Mouse (Mus musculus): ENCODE measurements around the gene Rhox4f. TPM values are rescaled to one million over a fixed set of nuclear protein-coding genes. Genes with fewer than 3 reads are reported as not detected.
"Not testable (repeated sequence)": the region's sequence is repeated elsewhere in the genome, so short reads cannot be mapped to it uniquely, and the experiment has no call there.

Gene Rhox4f
- not detected in 2 replicates for polyA plus RNA-seq (2015; fragmentation: Nextera tagmentation; extraction: Ambion mirVana)

DNA sequence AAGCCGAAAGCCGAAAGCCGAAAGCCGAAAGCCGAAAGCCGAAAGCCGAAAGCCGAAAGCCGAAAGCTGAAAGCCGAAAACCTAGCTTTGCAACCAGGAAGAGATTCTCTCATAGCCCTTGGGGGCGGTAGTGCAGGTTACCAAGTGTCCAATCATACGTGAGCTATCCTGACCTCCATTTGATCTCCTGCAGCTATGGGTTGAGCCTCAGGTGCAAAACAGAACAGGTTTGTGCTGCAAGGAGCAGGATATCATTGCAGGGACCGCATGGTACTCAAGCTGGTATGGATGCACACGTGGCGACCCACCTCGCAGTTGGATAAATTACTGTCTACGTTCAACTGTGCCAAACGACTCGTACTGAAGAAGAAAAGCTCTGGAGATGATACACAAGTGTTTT is at the start of gene Rhox4f:
Rhox4f (minus strand) TSS at position 101 of the 400 bp plus-strand sequence.
- not testable (repeated sequence) for H3K27me3 ChIP-seq (ENCODE audit: control insufficient read depth, insufficient read depth, low read length); H3K9ac ChIP-seq (ENCODE audit: low read length); ATAC-seq (replicated peaks; ENCODE audit: extremely low read depth, insufficient read depth, low FRiP score); H3K4me1 ChIP-seq (ENCODE audit: control insufficient read depth, insufficient read depth, low read length); H3K4me2 ChIP-seq (ENCODE audit: low read depth, low read length); H3K27ac ChIP-seq (ENCODE audit: low read length); H3K9me3 ChIP-seq (replicated peaks; ENCODE audit: control insufficient read depth, low read length); H3K4me3 ChIP-seq (ENCODE audit: low read length); H3K36me3 ChIP-seq (ENCODE audit: control insufficient read depth, insufficient read depth)
- 92% methylated on average over 11 of the region's 19 CpGs for WGBS

DNA sequence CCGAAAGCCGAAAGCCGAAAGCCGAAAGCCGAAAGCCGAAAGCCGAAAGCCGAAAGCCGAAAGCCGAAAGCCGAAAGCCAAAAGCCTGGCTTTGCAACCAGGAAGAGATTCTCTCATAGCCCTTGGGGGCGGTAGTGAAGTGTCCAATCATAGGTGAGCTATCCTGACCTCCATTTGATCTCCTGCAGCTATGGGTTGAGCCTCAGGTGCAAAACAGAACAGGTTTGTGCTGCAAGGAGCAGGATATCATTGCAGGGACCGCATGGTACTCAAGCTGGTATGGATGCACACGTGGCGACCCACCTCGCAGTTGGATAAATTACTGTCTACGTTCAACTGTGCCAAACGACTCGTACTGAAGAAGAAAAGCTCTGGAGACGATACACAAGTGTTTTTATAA is 43.7 kb upstream of the Rhox4f start, which contains the start of gene Rhox4g:
Rhox4g (minus strand) TSS at position 101 of the 400 bp plus-strand sequence.
- 79% methylated on average over 15 of the region's 20 CpGs for WGBS
- not testable (repeated sequence) for ATAC-seq (replicated peaks; ENCODE audit: extremely low read depth, insufficient read depth, low FRiP score); H3K27ac ChIP-seq (ENCODE audit: low read length); H3K27me3 ChIP-seq (ENCODE audit: control insufficient read depth, insufficient read depth, low read length); H3K36me3 ChIP-seq (ENCODE audit: control insufficient read depth, insufficient read depth); H3K9me3 ChIP-seq (replicated peaks; ENCODE audit: control insufficient read depth, low read length); H3K9ac ChIP-seq (ENCODE audit: low read length); H3K4me1 ChIP-seq (ENCODE audit: control insufficient read depth, insufficient read depth, low read length); H3K4me2 ChIP-seq (ENCODE audit: low read depth, low read length); H3K4me3 ChIP-seq (ENCODE audit: low read length)

DNA sequence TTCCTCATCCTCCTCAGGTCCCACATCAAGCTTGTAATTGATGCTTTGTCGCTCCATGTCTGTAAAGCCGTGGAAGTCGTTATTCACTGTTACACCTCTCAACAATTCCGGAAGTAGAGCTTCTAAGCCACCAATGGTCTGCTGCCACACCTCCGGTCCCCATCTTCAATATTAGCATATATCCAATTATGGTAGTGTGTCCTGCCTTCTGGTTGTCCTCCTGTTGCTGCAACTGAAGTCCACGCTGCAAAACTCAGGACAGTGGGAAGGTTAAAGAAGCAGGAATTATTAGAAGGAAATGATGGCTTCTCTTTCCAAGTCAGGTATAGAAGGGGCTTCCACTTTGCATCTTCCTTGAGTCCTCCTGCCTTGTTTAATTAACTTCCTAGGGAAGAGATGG is 35.9 kb upstream of the Rhox4f start, which contains the start of gene Rhox2g:
Rhox2g (minus strand) TSS at position 101 of the 400 bp plus-strand sequence.
- H3K4me2 ChIP-seq (ENCODE audit: low read depth, low read length), result not testable (repeated sequence)

DNA sequence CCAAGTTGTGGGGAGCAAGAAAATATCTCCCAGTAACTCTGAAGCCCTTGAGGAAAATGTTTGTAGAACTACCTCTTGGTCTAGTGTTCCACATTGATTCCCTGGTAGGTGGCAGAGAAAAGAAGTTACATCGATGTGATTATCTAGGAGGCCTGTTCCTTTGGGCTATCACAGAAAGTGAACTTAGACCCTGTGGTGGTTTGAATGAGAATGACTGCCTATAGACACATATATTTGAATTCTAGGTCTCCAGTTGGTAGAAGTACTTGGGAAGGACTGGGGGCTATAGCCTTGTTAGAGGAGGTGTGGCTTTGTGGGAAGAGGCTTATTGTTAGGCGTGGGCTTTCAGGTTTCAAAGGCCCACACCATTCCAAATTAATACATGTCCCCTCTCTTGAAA is 21.0 kb upstream of the Rhox4f start, which contains the start of gene Rhox3g:
Rhox3g (minus strand) TSS at position 101 of the 400 bp plus-strand sequence.
- not testable (repeated sequence) for H3K9ac ChIP-seq (ENCODE audit: low read length); H3K9me3 ChIP-seq (replicated peaks; ENCODE audit: control insufficient read depth, low read length); H3K4me3 ChIP-seq (ENCODE audit: low read length); ATAC-seq (replicated peaks; ENCODE audit: extremely low read depth, insufficient read depth, low FRiP score); H3K36me3 ChIP-seq (ENCODE audit: control insufficient read depth, insufficient read depth); H3K4me2 ChIP-seq (ENCODE audit: low read depth, low read length); H3K27me3 ChIP-seq (ENCODE audit: control insufficient read depth, insufficient read depth, low read length); H3K27ac ChIP-seq (ENCODE audit: low read length); H3K4me1 ChIP-seq (ENCODE audit: control insufficient read depth, insufficient read depth, low read length)
- 85% methylated on average over 2 of the region's 2 CpGs for WGBS

More for the DNA sequence above, 35.9 kb upstream of the Rhox4f start, which contains the start of gene Rhox2g:
- not testable (repeated sequence) for H3K27ac ChIP-seq (ENCODE audit: low read length); H3K27me3 ChIP-seq (ENCODE audit: control insufficient read depth, insufficient read depth, low read length); H3K4me1 ChIP-seq (ENCODE audit: control insufficient read depth, insufficient read depth, low read length); H3K4me3 ChIP-seq (ENCODE audit: low read length); H3K9ac ChIP-seq (ENCODE audit: low read length); H3K36me3 ChIP-seq (ENCODE audit: control insufficient read depth, insufficient read depth); ATAC-seq (replicated peaks; ENCODE audit: extremely low read depth, insufficient read depth, low FRiP score); H3K9me3 ChIP-seq (replicated peaks; ENCODE audit: control insufficient read depth, low read length)
- 92% methylated on average over 6 of the region's 6 CpGs for WGBS

DNA sequence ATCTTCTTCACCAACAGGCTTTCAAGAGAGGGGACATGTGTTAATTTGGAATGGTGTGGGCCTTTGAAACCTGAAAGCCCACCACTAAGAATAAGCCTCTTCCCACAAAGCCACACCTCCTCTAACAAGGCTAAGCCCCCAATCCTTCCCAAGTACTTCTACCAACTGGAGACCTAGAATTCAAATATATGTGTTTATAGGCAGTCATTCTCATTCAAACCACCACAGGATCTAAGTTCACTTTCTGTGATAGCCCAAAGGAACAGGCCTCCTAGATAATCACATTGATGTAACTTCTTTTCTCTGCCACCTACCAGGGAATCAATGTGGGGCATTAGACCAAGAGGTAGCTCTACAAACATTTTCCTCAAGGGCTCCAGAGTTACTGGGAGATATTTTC is 26.8 kb downstream of the Rhox4f start, which contains the start of gene Rhox3f:
Rhox3f (plus strand) TSS at position 301 of the 400 bp plus-strand sequence.
- H3K9ac ChIP-seq (ENCODE audit: low read length); H3K36me3 ChIP-seq (ENCODE audit: control insufficient read depth, insufficient read depth); ATAC-seq (replicated peaks; ENCODE audit: extremely low read depth, insufficient read depth, low FRiP score); H3K9me3 ChIP-seq (replicated peaks; ENCODE audit: control insufficient read depth, low read length); H3K27ac ChIP-seq (ENCODE audit: low read length); H3K27me3 ChIP-seq (ENCODE audit: control insufficient read depth, insufficient read depth, low read length); H3K4me3 ChIP-seq (ENCODE audit: low read length); H3K4me2 ChIP-seq (ENCODE audit: low read depth, low read length); H3K4me1 ChIP-seq (ENCODE audit: control insufficient read depth, insufficient read depth, low read length): not testable (repeated sequence)

DNA sequence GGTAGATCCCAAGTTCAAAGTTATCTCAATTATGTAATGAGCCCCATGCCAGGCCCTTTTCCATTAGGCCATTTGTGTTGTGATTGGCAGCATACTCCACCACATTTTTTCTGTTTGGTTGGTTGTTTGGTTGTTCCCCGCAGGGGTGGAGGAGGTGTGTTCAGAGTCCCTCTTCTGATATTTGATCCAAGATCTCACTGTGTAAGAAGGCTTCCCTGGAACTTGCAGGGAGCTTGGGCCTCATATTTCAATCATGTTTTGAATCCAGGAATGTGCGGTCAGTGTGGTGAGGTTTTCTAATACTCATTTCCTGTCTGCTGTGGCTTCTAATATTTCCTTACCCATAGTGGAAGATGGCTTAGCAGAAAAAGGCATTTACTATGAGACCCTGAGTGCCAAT is 34.9 kb downstream of the Rhox4f start:
- H3K27ac ChIP-seq (ENCODE audit: low read length); ATAC-seq (replicated peaks; ENCODE audit: extremely low read depth, insufficient read depth, low FRiP score); H3K4me1 ChIP-seq (ENCODE audit: control insufficient read depth, insufficient read depth, low read length); H3K4me3 ChIP-seq (ENCODE audit: low read length); H3K36me3 ChIP-seq (ENCODE audit: control insufficient read depth, insufficient read depth); H3K9ac ChIP-seq (ENCODE audit: low read length); H3K9me3 ChIP-seq (replicated peaks; ENCODE audit: control insufficient read depth, low read length); H3K4me2 ChIP-seq (ENCODE audit: low read depth, low read length); H3K27me3 ChIP-seq (ENCODE audit: control insufficient read depth, insufficient read depth, low read length): not testable (repeated sequence)
- 43% methylated on average over 2 of the region's 2 CpGs for WGBS

DNA sequence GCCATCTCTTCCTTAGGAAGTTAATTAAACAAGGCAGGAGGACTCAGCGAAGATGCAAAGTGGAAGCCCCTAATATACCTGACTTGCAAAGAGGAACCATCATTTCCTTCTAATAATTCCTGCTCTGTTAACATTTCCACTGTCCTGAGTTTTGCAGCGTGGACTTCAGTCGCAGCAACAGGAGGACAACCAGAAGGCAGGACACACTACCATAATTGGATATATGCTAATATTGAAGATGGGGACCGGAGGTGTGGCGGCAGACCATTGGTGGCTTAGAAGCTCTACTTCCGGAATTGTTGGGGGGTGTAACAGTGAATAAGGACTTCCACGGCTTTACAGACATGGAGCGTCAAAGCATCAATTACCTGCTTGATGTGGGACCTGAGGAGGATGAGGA is 36.4 kb downstream of the Rhox4f start, which contains the start of gene Rhox2f:
Rhox2f (plus strand) TSS at position 301 of the 400 bp plus-strand sequence.
- H3K4me2 ChIP-seq (ENCODE audit: low read depth, low read length); H3K4me1 ChIP-seq (ENCODE audit: control insufficient read depth, insufficient read depth, low read length); H3K9me3 ChIP-seq (replicated peaks; ENCODE audit: control insufficient read depth, low read length); H3K27ac ChIP-seq (ENCODE audit: low read length); ATAC-seq (replicated peaks; ENCODE audit: extremely low read depth, insufficient read depth, low FRiP score); H3K36me3 ChIP-seq (ENCODE audit: control insufficient read depth, insufficient read depth); H3K9ac ChIP-seq (ENCODE audit: low read length); H3K4me3 ChIP-seq (ENCODE audit: low read length); H3K27me3 ChIP-seq (ENCODE audit: control insufficient read depth, insufficient read depth, low read length): not testable (repeated sequence)
- WGBS, result 89% methylated on average over 7 of the region's 8 CpGs

DNA sequence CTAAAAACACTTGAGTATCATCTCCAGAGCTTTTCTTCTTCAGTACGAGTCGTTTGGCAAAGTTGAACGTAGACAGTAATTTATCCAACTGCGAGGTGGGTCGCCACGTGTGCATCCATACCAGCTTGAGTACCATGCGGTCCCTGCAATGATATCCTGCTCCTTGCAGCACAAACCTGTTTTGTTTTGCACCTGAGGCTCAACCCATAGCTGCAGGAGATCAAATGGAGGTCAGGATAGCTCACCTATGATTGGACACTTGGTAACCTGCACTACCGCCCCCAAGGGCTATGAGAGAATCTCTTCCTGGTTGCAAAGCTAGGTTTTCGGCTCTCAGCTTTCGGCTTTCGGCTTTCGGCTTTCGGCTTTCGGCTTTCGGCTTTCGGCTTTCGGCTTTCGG is 50.4 kb downstream of the Rhox4f start, which contains the start of gene Rhox4e:
Rhox4e (plus strand) TSS at position 301 of the 400 bp plus-strand sequence.
- ATAC-seq (replicated peaks; ENCODE audit: extremely low read depth, insufficient read depth, low FRiP score); H3K4me3 ChIP-seq (ENCODE audit: low read length); H3K9ac ChIP-seq (ENCODE audit: low read length); H3K9me3 ChIP-seq (replicated peaks; ENCODE audit: control insufficient read depth, low read length); H3K36me3 ChIP-seq (ENCODE audit: control insufficient read depth, insufficient read depth); H3K27ac ChIP-seq (ENCODE audit: low read length); H3K4me1 ChIP-seq (ENCODE audit: control insufficient read depth, insufficient read depth, low read length); H3K4me2 ChIP-seq (ENCODE audit: low read depth, low read length); H3K27me3 ChIP-seq (ENCODE audit: control insufficient read depth, insufficient read depth, low read length): not testable (repeated sequence)
- WGBS, result over 99% methylated on average over 10 of the region's 18 CpGs

All from heart, embryonic 16.5 days (tissue).